Mouse (Mus musculus) intestine, embryonic 14.5 days (tissue): Measurements from ENCODE around the gene Arhgap44. TPM values are rescaled to one million over a fixed set of nuclear protein-coding genes. Genes with fewer than 3 reads are reported as not detected.

Source experiments
- ATAC-seq: fragments of 200-750 bp; cut with Nextera tagmentation; replicated peaks from 2 replicates; pipeline ENCODE4 v1.8.0; 2017; ENCODE audit warnings: low read depth, moderate number of reproducible peaks, moderate TSS enrichment, moderate library complexity; ENCODE audit not compliant: low FRiP score, low TSS enrichment
- DNase-seq: peaks from one replicate; pipeline ENCODE4 v3.0.0-alpha.2; 2018; ENCODE audit warnings: low spot score
- H3K27ac ChIP-seq: fragments of 300-500 bp; sonication (generic); 2 replicates; pipeline ENCODE4 v1.5.1; 2014; ENCODE audit warnings: low read depth, mild to moderate bottlenecking, control low read depth
- H3K27me3 ChIP-seq: fragments of 300-500 bp; sonication (generic); replicated peaks from 2 replicates; pipeline ENCODE4 v1.6.1; 2014; ENCODE audit warnings: low read length, control low read depth; ENCODE audit not compliant: control insufficient read depth, insufficient read depth
- H3K36me3 ChIP-seq: fragments of 300-500 bp; sonication (generic); 2 replicates; pipeline ENCODE4 v1.6.1; 2014; ENCODE audit warnings: low read length, control low read depth; ENCODE audit not compliant: control insufficient read depth, insufficient read depth
- H3K4me1 ChIP-seq: fragments of 300-500 bp; sonication (generic); replicated peaks from 2 replicates; pipeline ENCODE4 v1.6.1; 2014; ENCODE audit warnings: low read length, control low read depth, mixed read lengths; ENCODE audit not compliant: control insufficient read depth, insufficient read depth
- H3K4me2 ChIP-seq: fragments of 300-500 bp; sonication (generic); 2 replicates; pipeline ENCODE4 v1.6.1; 2014; ENCODE audit warnings: low read length
- H3K4me3 ChIP-seq: fragments of 300-500 bp; sonication (generic); 2 replicates; pipeline ENCODE4 v1.5.1; 2014; ENCODE audit warnings: low read depth, low read length, control low read depth, mixed read lengths
- H3K9ac ChIP-seq: fragments of 300-500 bp; sonication (generic); 2 replicates; pipeline ENCODE4 v1.6.1; 2014; ENCODE audit warnings: mild to moderate bottlenecking, low read length
- H3K9me3 ChIP-seq: fragments of 300-500 bp; sonication (generic); 2 replicates; pipeline ENCODE4 v1.6.1; 2016; ENCODE audit warnings: low read length, control low read depth; ENCODE audit not compliant: control insufficient read depth
- WGBS: fragments of 180-500 bp; shearing (Covaris S2); extraction: QIAGEN DNeasy Blood & Tissue Kit; methylation state at CpG from one replicate; pipeline ENCODE4 v1.1.7; 2014; 5-methylcytosine and 5-hydroxymethylcytosine counted together
- polyA plus RNA-seq: library from polyadenylated mRNA; unstranded; fragments of >200 nt; fragmentation: Nextera tagmentation; extraction: Ambion mirVana; gene quantifications from 2 replicates; pipeline ENCODE4 v1.2.1, GENCODE M21; 2014

The Arhgap44 gene
- polyA plus RNA-seq, result 5.5 and 6.2 TPM in 2 replicates

GRCm38 (mm10) chr11:65162767-65163120 lies at the start of gene Arhgap44:
Gene Arhgap44, minus strand, starts transcription at chr11:65162961.
- ATAC-seq, result peak; percentile 93
- WGBS, result under 1% methylated on average over 27 of the region's 27 CpGs
- Histone ChIP-seq H3K27ac (no peak within 1 kb of the TSS), H3K4me3 (peak within 1 kb of the TSS; percentile 71), H3K36me3 (no peaks in the 10 kb centered on the region), H3K4me1 (peaks cover 6% of the 10 kb centered on the region; the same call in 1 of the 2 replicates), H3K9ac (peak within 1 kb of the TSS; percentile 68), H3K27me3 (peaks cover 15% of the 10 kb centered on the region; the same call in 1 of the 2 replicates), H3K9me3 (0 out of 2 replicates have a peak, but pooled peaks cover 3% of the 10 kb centered on the region), H3K4me2 (peak within 1 kb of the TSS; percentile 99)
- peak; percentile 85 for DNase-seq

- no peak overlapping the region for H3K9ac ChIP-seq
- H3K27ac ChIP-seq, result no peak overlapping the region; the same call in 1 of the 2 replicates
- H3K36me3 ChIP-seq, result no peaks in the 10 kb centered on the region
- no peak for DNase-seq
- peaks cover 7% of the 10 kb centered on the region for H3K4me1 ChIP-seq
- no peaks in the 10 kb centered on the region for H3K27me3 ChIP-seq
- WGBS, result 36% methylated on average over 6 of the region's 6 CpGs
- no peak for ATAC-seq
- no peak overlapping the region for H3K4me3 ChIP-seq
- H3K4me2 ChIP-seq, result no peak overlapping the region
- H3K9me3 ChIP-seq, result no peaks in the 10 kb centered on the region
Measured at GRCm38 (mm10) chr11:65211701-65212100, 48.9 kb upstream of the Arhgap44 start.

DNA sequence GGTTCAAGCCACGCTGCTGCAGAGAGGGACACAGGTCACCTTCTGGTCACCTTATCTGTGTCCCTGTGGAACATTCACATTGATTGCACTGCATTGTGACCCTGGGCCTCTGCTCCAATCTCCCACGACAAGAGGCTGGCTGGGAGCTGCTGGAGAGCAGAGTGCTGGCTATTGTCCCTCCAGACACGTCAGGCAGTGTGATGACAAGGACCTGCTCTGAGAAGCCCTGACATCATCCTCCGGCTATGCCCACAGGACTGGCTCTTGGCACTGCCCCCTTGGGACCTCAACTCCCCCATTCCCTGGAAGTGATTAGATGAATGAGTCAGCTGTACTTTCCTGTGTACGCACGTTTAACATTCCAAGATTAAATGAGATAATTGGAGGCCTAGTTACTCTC lies 46.7 kb upstream of the Arhgap44 start:
- H3K9ac ChIP-seq, result no peak overlapping the region
- DNase-seq (no peak), ATAC-seq (no peak)
- H3K36me3 ChIP-seq, result no peaks in the 10 kb centered on the region
- no peak overlapping the region for H3K4me2 ChIP-seq
- peaks cover 4% of the 10 kb centered on the region; the same call in 1 of the 2 replicates for H3K4me1 ChIP-seq
- H3K9me3 ChIP-seq, result no peaks in the 10 kb centered on the region
- no peaks in the 10 kb centered on the region for H3K27me3 ChIP-seq
- WGBS, result 44% methylated on average over 6 of the region's 6 CpGs
- no peak overlapping the region for H3K27ac ChIP-seq
- no peak overlapping the region for H3K4me3 ChIP-seq

DNA sequence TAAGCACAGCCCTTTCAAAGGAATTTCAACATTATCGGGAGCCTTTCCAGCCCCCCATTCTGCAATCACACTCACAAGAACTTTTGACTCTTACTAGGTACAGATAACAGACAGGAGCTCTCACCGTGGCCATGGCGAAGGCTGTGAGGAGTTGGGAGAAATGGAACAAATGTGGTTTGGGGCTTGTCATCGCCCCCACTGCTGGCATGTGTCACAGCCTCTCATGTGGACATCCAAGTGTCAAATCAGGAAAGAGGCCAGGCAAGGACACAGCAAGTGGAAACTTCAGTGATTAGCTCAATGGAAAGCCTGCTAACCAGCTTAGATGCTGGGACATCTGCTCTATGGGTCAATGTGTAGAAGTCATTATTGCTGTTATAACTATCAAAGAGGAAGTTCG lies 42.5 kb upstream of the Arhgap44 start:
- H3K27ac ChIP-seq, result no peak overlapping the region
- DNase-seq (no peak), ATAC-seq (no peak)
- 75% methylated on average over 5 of the region's 5 CpGs for whole genome bisulfite sequencing
- no peak overlapping the region for H3K4me3 ChIP-seq
- no peaks in the 10 kb centered on the region for H3K9me3 ChIP-seq
- 0 out of 2 replicates have a peak, but pooled peaks cover 4% of the 10 kb centered on the region for H3K4me1 ChIP-seq
- H3K36me3 ChIP-seq, result 0 out of 2 replicates have a peak, but pooled peaks cover 4% of the 10 kb centered on the region
- H3K27me3 ChIP-seq, result no peaks in the 10 kb centered on the region
- H3K9ac ChIP-seq, result no peak overlapping the region
- H3K4me2 ChIP-seq, result no peak overlapping the region

DNA sequence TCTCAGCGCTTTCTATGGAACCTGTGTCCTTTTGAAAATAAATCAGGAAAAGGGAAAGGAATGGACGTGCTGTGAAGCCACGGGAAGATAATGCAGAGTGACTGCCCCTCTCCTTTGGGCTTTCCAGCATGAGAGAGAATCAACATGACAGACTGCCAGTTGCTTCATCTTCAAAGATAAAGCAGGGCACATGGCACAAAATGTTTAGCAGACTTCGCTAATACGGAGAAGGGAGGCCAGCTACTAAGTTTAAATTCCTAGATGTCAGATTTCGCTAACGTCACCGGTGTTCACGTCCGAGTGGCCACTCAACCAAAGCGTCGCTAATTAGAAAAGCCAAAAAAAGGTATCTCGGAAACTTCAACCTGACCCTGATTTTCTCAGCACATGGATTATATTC lies 41.9 kb upstream of the Arhgap44 start:
- Histone ChIP-seq H3K27me3 (no peaks in the 10 kb centered on the region), H3K4me3 (no peak overlapping the region), H3K4me1 (0 out of 2 replicates have a peak, but pooled peaks cover 4% of the 10 kb centered on the region), H3K36me3 (0 out of 2 replicates have a peak, but pooled peaks cover 10% of the 10 kb centered on the region), H3K27ac (no peak overlapping the region), H3K9me3 (no peaks in the 10 kb centered on the region), H3K4me2 (no peak overlapping the region), H3K9ac (no peak overlapping the region)
- 81% methylated on average over 13 of the region's 13 CpGs for WGBS
- ATAC-seq (no peak), DNase-seq (no peak)

GRCm38 (mm10) chr11:65203020-65203419 lies 40.3 kb upstream of the Arhgap44 start:
- ATAC-seq, result no peak

GRCm38 (mm10) chr11:65202236-65202635 lies 39.5 kb upstream of the Arhgap44 start:
- no peak for ATAC-seq
- 49% methylated on average over 5 of the region's 5 CpGs for WGBS
- Histone ChIP-seq H3K9ac (no peak overlapping the region), H3K27me3 (no peaks in the 10 kb centered on the region), H3K4me2 (no peak overlapping the region), H3K9me3 (no peaks in the 10 kb centered on the region), H3K4me1 (0 out of 2 replicates have a peak, but pooled peaks cover 4% of the 10 kb centered on the region), H3K36me3 (0 out of 2 replicates have a peak, but pooled peaks cover 14% of the 10 kb centered on the region), H3K27ac (no peak overlapping the region), H3K4me3 (no peak overlapping the region)
- DNase-seq, result no peak

More at GRCm38 (mm10) chr11:65203020-65203419, 40.3 kb upstream of the Arhgap44 start:
- Histone ChIP-seq H3K36me3 (0 out of 2 replicates have a peak, but pooled peaks cover 14% of the 10 kb centered on the region), H3K27me3 (no peaks in the 10 kb centered on the region), H3K4me2 (no peak overlapping the region), H3K27ac (no peak overlapping the region), H3K4me1 (0 out of 2 replicates have a peak, but pooled peaks cover 4% of the 10 kb centered on the region), H3K9me3 (no peaks in the 10 kb centered on the region), H3K9ac (no peak overlapping the region), H3K4me3 (no peak overlapping the region)
- DNase-seq, result no peak
- WGBS, result 79% methylated on average over 1 of the region's 1 CpGs

GRCm38 (mm10) chr11:65198026-65198425 lies 35.3 kb upstream of the Arhgap44 start:
- Histone ChIP-seq H3K36me3 (peaks cover 19% of the 10 kb centered on the region; the same call in 1 of the 2 replicates), H3K9ac (no peak overlapping the region), H3K27me3 (no peaks in the 10 kb centered on the region), H3K4me2 (no peak overlapping the region), H3K27ac (no peak overlapping the region), H3K4me3 (no peak overlapping the region), H3K9me3 (no peaks in the 10 kb centered on the region), H3K4me1 (no peaks in the 10 kb centered on the region)
- ATAC-seq (no peak), DNase-seq (peak; percentile 27)
- 92% methylated on average over 3 of the region's 3 CpGs for WGBS

- WGBS, result 6% methylated on average over 3 of the region's 3 CpGs
- ATAC-seq (no peak), DNase-seq (peak; percentile 90)
- Histone ChIP-seq H3K9me3 (no peaks in the 10 kb centered on the region), H3K4me1 (no peaks in the 10 kb centered on the region), H3K4me2 (no peak overlapping the region), H3K27ac (no peak overlapping the region), H3K36me3 (peaks cover 22% of the 10 kb centered on the region; the same call in 1 of the 2 replicates), H3K27me3 (no peaks in the 10 kb centered on the region), H3K9ac (no peak overlapping the region), H3K4me3 (no peak overlapping the region)
Measured at GRCm38 (mm10) chr11:65197280-65197679, 34.5 kb upstream of the Arhgap44 start.
